Comparison of ENCODE assay signal across 8 mouse cellular contexts in the genomic region with DNA sequence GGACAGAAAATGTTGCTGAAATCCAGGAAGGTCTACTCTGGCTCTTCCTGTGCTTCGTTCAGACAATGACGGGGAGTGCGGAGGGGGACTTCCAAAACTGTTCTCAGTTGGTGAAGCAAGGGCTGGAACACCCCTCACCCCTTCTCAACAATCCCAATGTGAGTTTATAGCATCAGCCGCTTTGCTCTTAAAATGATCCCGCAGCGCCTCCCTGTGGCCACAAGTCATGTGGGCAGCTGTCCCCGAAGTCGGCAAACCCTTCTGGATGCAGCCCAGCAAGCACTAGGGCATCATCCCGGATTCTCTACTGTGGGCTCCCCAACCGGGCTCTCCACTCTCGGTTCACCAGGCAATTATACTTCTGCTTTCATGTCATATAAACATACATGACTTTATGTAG. TPM values are rescaled to one million over a fixed set of nuclear protein-coding genes. Genes with fewer than 3 reads are reported as not detected.
A peak's percentile ranks its signal among the peaks of the same experiment; 100 is the strongest.
DNase-seq lines count a peak whose midpoint lies in the region; ATAC-seq and TF ChIP-seq lines count a peak whose summit lies in the region.

No protein-coding gene starts in this region.

- no peaks in the 10 kb centered on the region for H3K9me3 ChIP-seq in forebrain, embryonic 14.5 days (replicated peaks; ENCODE audit: control insufficient read depth, low read length)
- no peaks in the 10 kb centered on the region for H3K9me3 ChIP-seq in hindbrain, embryonic 15.5 days
- H3K9me3 ChIP-seq in midbrain, embryonic 14.5 days (ENCODE audit: control insufficient read depth, low read length) = no peaks in the 10 kb centered on the region

- H3K4me1 ChIP-seq in forebrain, embryonic 14.5 days (ENCODE audit: control insufficient read depth, insufficient read depth, low read length) = no peaks in the 10 kb centered on the region; the same call in 1 of the 2 replicates
- peaks cover 2% of the 10 kb centered on the region; the same call in 1 of the 2 replicates for H3K4me1 ChIP-seq in hindbrain, embryonic 15.5 days (replicated peaks)
- H3K4me1 ChIP-seq in midbrain, embryonic 14.5 days (ENCODE audit: control insufficient read depth, insufficient read depth, low read length) = no peaks in the 10 kb centered on the region
- no peaks in the 10 kb centered on the region for H3K4me1 ChIP-seq in spleen, adult 2 months (ENCODE audit: control insufficient read depth, insufficient read depth, insufficient read length)

- peak overlapping the region; percentile 10; the same call in 1 of the 2 replicates for H3K4me2 ChIP-seq in forebrain, embryonic 14.5 days (ENCODE audit: low read length)
- no peak overlapping the region for H3K4me2 ChIP-seq in hindbrain, embryonic 15.5 days
- no peak overlapping the region for H3K4me2 ChIP-seq in midbrain, embryonic 14.5 days (ENCODE audit: low read length)

- intact Hi-C loops in left cerebral cortex, postnatal 10 days (cut with DNase I) = loop anchor here (2.0 kb wide), 1 partner anchor 314 kb away; no protein-coding TSS in a partner anchor

- no peak overlapping the region for H3K4me3 ChIP-seq in forebrain, embryonic 14.5 days (ENCODE audit: low read depth, low read length)
- H3K4me3 ChIP-seq in hindbrain, embryonic 15.5 days = no peak overlapping the region
- H3K4me3 ChIP-seq in midbrain, embryonic 14.5 days (replicated peaks; ENCODE audit: low read depth, low read length) = no peak overlapping the region
- no peak overlapping the region for H3K4me3 ChIP-seq in spleen, adult 2 months (ENCODE audit: extremely low read depth, insufficient read depth, insufficient read length)

- TF ChIP-seq POLR2A in spleen, adult 2 months (IDR thresholded peaks at IDR 0.05; ENCODE audit: low read depth, low read length) = no peak

- TF ChIP-seq CTCF in spleen, adult 2 months (IDR thresholded peaks at IDR 0.05; ENCODE audit: extremely low read depth, insufficient read depth, insufficient read length, insufficient replicate concordance) = peak; percentile 75

- ATAC-seq in cerebellum, adult (ENCODE audit: insufficient number of reproducible peaks, low FRiP score, low TSS enrichment) = peak; percentile 66; the same call in 1 of the 2 replicates
- peak; percentile 81 for ATAC-seq in forebrain, embryonic 14.5 days
- peak; percentile 23; the same call in 1 of the 2 replicates for ATAC-seq in hindbrain, embryonic 15.5 days (ENCODE audit: low FRiP score, low read depth)
- no peak for ATAC-seq in midbrain, embryonic 14.5 days (ENCODE audit: low FRiP score, low TSS enrichment)
- ATAC-seq in erythroblast, adult 5-6 weeks (replicated peaks; ENCODE audit: low FRiP score, poor library complexity, severe bottlenecking) = no peak

- no peaks in the 10 kb centered on the region for H3K27me3 ChIP-seq in forebrain, embryonic 14.5 days (replicated peaks; ENCODE audit: control insufficient read depth, insufficient read depth, low read length)
- H3K27me3 ChIP-seq in hindbrain, embryonic 15.5 days = no peaks in the 10 kb centered on the region
- no peaks in the 10 kb centered on the region for H3K27me3 ChIP-seq in midbrain, embryonic 14.5 days (ENCODE audit: control insufficient read depth, insufficient read depth, low read length)
- H3K27me3 ChIP-seq in spleen, adult 2 months (ENCODE audit: control insufficient read depth, insufficient read depth, low read length) = no peaks in the 10 kb centered on the region

- no peak overlapping the region for H3K9ac ChIP-seq in forebrain, embryonic 14.5 days (ENCODE audit: low read length)
- no peak overlapping the region for H3K9ac ChIP-seq in hindbrain, embryonic 15.5 days
- no peak overlapping the region for H3K9ac ChIP-seq in midbrain, embryonic 14.5 days (replicated peaks; ENCODE audit: low read length)

- WGBS in forebrain, embryonic 14.5 days = 3% methylated on average over 11 of the region's 11 CpGs
- WGBS in hindbrain, embryonic 15.5 days = 4% methylated on average over 11 of the region's 11 CpGs
- WGBS in midbrain, embryonic 14.5 days = 3% methylated on average over 11 of the region's 11 CpGs
- 8% methylated on average over 11 of the region's 11 CpGs for WGBS in spleen, adult 2 months

- peak; percentile 72 for DNase-seq in R1 (ENCODE audit: low read depth, low spot score)
- DNase-seq in forebrain, embryonic 14.5 days (ENCODE audit: low spot score) = peak; percentile 90
- DNase-seq in left cerebral cortex, postnatal 10 days (ENCODE audit: extremely low spot score in 1 of 2, low spot score in 2 of 2) = peak; percentile 67 to 86
- peak; percentile 93 for DNase-seq in midbrain, embryonic 14.5 days
- peak; percentile 14 to 57 for DNase-seq in spleen, adult 2 months (ENCODE audit: low read depth in 1 of 2, low spot score in 2 of 2)

- H3K27ac ChIP-seq in forebrain, embryonic 14.5 days (ENCODE audit: low read depth, low read length) = no peak overlapping the region
- no peak overlapping the region for H3K27ac ChIP-seq in hindbrain, embryonic 15.5 days (replicated peaks)
- no peak overlapping the region for H3K27ac ChIP-seq in midbrain, embryonic 14.5 days (replicated peaks; ENCODE audit: low read depth, low read length)
- no peak overlapping the region for H3K27ac ChIP-seq in spleen, adult 2 months (ENCODE audit: insufficient read depth, low read length)

- no peaks in the 10 kb centered on the region for H3K36me3 ChIP-seq in forebrain, embryonic 14.5 days (ENCODE audit: control insufficient read depth, insufficient read depth, low read length)
- no peaks in the 10 kb centered on the region for H3K36me3 ChIP-seq in hindbrain, embryonic 15.5 days
- no peaks in the 10 kb centered on the region for H3K36me3 ChIP-seq in midbrain, embryonic 14.5 days (ENCODE audit: control insufficient read depth, insufficient read depth, low read length)
- no peaks in the 10 kb centered on the region for H3K36me3 ChIP-seq in spleen, adult 2 months (ENCODE audit: control insufficient read depth, insufficient read depth, low read length)

RNA-seq across cellular contexts. Expression of gene Sacs, which starts 25.9 kb away (rescaled TPM):
- polyA plus RNA-seq in forebrain, embryonic 14.5 days (2014; fragmentation: Nextera tagmentation; extraction: Ambion mirVana) = 7.9 and 10.5 TPM in 2 replicates
- 6.9 and 7.6 TPM in 2 replicates for polyA plus RNA-seq in hindbrain, embryonic 15.5 days (2015; fragmentation: Nextera tagmentation; extraction: Ambion mirVana)
- 10 to 100 TPM; 56.8 to 59.6 TPM for total RNA-seq in left cerebral cortex, postnatal 10 days (2021)
- 12.5 and 16.3 TPM in 2 replicates for polyA plus RNA-seq in midbrain, embryonic 14.5 days (2014; fragmentation: Nextera tagmentation; extraction: Ambion mirVana)
- polyA plus RNA-seq in spleen, adult 2 months (2012; rRNA removed) = 0.88 and 1.2 TPM in 2 replicates
- total RNA-seq in erythroblast, adult 5-6 weeks (2015; ENCODE audit: low replicate concordance) = 4.4 and 5.4 TPM in 2 replicates
- total RNA-seq in erythroblast, adult 5-6 weeks (2017; ENCODE audit: low replicate concordance) = 7.1 and 7.6 TPM in 2 replicates

Comparison
In these comparisons a context has a peak if more than half of its experiments do, and no peak if none do; other contexts are left out.
1. DNase-seq: peak in every context shown above with its lines; median percentile 93 in midbrain, embryonic 14.5 days; 90 in forebrain, embryonic 14.5 days; 76 in left cerebral cortex, postnatal 10 days; 72 in R1; 36 in spleen, adult 2 months.
2. ATAC-seq: peak in cerebellum, adult (single experiment), forebrain, embryonic 14.5 days (single experiment) and hindbrain, embryonic 15.5 days (single experiment); none in midbrain, embryonic 14.5 days (single experiment) and erythroblast, adult 5-6 weeks (single experiment).